Mouse (Mus musculus) liver, adult (tissue): ENCODE data around the gene Sertad2.

ENCODE experiments used
- GATA4 ChIP-seq: IDR thresholded peaks from 2 replicates; pipeline ENCODE4 v1.6.1; 2014; ENCODE audit warnings: mild to moderate bottlenecking, low read length; ENCODE audit not compliant: insufficient replicate concordance

The Sertad2 gene

DNA sequence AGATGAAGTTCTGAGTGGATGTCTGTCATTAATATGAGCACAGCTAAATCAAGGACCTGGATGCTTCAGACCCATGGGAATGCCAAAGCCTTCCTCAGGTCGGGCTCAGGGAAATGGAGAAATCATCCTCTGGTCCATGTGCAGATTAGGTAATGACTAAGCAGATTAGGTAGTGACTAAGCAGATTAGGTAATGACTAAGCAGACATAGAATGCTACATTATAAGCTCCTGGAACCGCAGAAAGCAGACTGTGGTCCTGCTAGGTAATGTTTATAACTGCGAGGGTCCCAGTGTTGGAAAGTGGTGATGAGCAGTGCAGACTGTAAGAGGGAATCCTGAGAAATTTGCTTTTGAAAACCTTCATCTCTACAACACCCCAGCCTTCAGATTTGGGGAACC lies 4.6 kb upstream of the Sertad2 start:
- no peak for TF ChIP-seq GATA4

DNA sequence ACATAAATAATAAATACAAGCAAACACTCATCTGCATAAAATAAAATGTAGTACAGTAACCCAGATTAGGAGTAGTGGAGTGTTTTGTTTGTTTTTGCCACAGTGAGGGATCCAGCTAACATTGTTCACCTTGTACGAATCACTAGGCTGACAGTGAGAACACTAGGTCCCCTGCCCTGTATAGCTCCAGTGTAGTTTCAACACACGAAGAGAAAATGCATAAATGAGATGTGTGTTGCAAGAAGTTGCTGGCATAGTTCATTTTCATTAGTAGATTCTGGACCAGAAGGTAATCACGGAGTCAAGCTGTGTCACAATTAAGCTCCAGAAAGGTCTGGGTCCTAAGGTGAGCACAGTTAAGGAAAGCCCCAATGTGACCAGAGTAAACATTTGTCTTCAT lies 1.8 kb upstream of the Sertad2 start:
- TF ChIP-seq GATA4: no peak

DNA sequence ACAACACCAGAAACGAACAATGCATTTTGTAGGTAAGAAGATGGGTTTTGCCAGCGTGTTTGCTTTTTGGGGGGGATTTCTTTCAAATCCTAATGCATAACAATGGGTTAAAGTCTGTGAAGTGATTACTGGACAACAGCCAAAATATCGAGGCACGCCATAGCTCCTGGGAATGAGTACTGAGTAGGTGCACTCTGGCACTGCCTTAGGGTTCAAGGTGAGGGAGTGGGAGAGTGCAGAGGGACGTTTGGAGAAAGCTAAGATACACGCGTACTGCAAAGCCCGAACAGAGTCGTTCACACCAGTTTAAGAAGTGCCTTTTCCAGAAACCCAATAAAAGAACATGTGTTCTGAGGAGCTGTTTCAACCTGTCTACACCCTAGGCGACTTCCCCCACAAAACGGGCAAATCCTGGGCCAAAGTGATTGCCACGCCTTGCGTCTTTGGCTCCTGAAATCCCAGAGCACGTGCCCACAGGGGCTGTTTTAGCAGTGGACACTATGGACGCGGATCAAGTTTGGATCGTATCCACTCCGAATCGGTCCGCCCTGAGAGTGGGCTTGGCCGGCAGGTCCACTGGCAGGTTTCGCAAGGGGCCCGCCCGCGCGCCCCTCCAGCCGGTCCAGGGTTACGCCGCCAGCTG lies 937 bp upstream of the Sertad2 start:
- no peak for TF ChIP-seq GATA4

DNA sequence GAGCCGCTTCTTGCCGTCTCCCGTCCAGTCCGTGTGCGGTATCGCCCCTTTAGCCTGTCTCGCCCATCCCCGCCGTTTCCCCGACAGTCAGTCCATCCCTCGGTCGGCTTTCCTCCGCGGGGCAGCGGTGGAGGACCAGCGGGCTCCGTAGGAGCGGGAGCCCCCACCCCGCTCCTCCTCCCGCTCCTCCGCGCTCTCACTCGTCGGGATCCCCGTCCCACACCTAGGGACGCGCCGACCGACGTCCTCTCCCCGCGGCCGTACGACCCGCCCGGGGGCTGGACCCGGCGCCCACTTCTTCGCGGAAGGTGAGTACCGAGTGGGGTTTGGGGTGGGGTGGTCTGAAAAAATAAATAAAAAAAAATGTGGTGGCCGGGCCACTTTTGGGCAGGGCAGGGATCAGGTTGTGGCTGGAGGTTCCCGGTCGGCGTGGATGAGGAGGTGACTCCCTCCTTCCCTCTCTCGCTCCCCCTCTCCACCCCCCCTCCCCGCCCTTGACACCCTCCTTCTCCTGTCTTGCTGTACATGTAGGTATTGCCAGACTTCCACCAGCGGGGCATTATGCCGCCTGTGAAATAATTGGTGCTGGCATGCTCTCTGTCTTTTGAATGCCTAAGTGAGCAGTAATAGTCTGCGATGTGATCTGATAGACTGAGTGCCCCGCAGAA lies 534 bp downstream of the Sertad2 start:
- TF ChIP-seq GATA4: no peak

DNA sequence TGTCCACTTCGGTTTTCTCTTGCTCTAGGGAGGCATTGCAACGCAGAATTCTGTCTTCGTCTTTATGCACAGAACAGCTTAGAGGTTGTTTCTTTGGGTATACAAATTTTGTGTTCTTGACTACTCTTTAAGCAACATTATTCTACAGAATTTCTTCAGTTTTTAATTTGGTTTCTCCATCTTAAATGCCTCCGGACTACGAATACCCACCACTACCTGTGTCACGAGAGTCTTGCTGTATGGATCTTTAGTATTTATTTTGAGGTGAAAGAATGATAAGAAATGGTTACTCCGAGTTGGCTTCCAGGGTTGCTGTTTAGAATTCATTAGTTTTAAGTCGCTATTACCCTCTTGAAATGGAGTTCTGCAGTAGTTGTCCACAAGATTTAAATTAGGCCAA lies 1.3 kb downstream of the Sertad2 start:
- TF ChIP-seq GATA4: no peak

DNA sequence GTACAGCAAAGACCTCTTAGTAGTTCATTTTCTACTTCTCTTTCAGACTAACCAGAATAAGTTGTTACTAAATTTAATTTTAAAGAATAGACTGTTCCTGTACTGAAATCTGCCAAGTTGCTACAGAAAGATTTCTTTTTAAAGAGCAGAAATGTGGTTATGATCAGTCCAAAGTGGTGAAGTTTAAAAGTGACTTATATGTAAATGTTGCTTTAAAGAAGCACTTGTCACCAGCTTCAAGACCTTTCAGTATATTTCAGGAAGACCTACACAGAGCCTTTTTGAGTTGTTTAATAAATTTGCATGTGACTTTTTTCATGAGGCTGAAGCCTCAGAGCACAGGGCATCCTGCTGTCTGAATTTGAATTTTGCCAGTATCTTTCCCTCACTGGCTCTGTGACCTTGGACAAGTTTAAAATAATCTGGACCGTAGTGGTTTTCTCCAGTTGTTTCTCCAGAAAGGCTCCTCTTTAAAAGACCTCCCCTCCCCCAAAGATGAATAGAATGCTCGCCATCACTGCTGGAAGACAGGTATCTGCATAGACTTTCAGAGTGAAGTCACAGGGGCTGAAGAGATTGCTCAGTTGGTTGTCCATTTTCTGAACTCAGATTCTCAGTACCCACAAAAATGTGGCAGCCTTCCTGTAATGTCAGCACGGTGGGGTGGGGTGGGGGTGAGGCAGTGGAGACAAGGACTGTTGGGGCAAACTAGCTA lies 1.9 kb downstream of the Sertad2 start:
- TF ChIP-seq GATA4: no peak

DNA sequence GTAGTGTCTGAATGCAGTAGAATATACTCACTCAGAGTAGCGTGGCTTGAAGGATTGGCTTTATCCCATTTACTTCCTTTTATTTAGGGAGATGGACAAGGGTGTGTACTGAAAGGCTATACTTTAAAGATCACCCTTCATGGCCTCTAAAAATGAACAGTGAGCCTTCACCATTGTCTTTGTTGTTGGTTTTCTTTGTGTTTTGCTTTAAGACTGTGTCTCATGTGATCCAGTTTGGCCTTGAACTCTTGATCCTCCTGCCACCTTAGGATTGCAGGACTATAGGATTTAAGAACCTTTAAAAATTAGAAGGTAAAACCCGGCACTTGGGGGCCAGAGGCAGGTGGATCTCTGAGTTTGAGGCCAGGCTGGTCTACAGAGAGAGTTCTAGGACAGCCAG lies 6.4 kb downstream of the Sertad2 start:
- no peak for TF ChIP-seq GATA4

GRCm38 (mm10) chr11:20550196-20550595 lies 7.1 kb downstream of the Sertad2 start:
- no peak for TF ChIP-seq GATA4

GRCm38 (mm10) chr11:20552059-20552458 lies 9.0 kb downstream of the Sertad2 start:
- no peak for TF ChIP-seq GATA4

DNA sequence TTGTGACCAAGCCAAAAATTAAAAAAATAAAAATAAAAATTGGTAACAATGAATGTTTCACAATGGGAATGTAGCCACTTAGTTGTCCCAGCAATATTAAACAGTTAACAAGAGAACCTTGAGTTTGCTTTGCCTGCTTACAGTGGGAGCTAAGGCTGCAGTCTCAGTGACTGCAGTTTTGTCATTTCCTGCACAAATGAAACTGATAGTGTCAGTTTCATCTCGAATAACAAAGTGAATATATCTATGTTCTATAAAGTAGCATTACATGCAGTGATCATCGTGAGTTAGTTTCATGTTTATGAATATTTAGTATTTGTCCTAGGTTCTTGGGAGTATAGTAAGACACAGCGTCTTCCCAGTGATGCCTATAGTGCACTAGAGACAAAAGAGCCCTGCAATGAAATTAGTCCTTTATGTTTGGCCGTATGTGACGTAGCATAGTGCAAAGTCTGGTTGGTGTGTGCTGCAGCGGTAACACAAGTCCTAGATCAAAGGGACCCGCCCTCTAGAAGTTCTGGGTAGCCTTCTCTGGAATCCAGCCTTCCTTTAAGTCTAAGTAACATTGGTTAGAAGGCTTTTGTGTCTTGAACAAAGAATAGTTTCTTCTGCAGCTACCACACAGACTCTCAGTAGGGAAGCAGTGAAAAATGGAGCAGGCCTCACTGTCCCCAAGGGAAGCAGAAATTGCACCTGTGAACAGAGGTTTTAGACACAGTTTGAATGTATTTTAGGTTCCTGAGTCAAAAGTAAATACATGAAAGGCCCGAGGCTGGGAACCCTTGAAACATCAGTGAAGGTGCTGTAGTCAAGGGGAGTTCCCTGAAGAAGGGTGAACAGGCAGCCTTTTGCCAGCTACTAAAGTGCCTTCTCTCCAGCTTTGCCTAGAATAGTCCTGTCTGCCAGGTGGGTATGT lies 10.0 kb downstream of the Sertad2 start:
- TF ChIP-seq GATA4: no peak

DNA sequence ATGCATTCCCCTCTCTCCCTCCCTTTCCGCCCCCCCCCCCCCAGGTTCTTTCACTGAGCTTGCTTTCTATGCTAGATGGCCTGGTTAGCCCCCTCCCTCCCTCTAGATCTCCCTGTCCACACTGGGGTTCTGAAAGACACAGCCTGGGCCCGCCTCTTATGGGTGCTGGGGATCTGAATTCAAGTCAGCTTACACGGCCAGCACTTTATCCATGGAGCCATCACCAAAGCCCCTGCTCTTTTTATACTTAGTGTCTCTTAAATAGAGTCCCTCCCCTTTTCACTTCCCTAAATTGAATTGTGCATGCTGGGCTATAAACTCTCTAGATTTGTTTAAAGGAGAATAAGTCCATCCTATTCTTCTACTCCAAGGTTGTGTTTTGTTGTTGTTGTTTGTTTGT lies 12.6 kb downstream of the Sertad2 start:
- no peak for TF ChIP-seq GATA4

DNA sequence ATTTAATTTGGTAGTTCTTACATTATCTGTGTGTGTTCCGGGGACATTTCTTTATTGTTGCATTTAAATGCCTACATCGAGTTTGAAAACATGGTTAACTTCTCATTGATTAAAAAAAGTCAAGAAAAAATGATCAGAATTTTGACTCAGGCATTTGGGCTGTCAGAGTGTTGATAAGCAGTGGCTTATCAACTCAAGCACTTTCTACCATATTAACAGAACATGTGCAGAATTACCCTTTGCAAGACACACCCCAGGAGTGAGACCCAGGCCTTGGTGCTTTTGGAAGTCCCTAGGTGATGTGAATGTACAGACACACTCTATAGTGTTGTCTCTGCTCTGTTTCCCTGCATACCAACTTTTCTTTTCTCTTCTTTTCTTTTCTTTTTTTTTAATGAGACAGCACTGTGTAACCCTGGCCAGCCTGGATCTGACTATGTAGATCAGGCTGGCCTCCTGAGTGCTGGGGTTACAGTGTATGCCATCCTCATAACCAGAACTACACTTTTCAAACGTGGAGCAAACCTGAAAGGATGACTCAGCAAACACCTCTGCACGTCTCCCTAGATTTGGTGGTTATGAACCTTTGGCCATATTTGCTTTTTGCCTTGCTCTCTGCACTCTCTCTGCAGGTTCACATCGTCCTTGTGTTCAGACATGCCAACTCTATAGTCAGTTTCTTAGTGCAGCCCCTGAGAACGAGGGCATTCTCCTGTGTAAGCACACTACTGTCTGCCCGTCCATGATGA lies 13.3 kb downstream of the Sertad2 start:
- TF ChIP-seq GATA4: no peak

- no peak for TF ChIP-seq GATA4
These were observed 16.3 kb downstream of the Sertad2 start for GRCm38 (mm10) chr11:20559236-20559950.
